Mouse (Mus musculus) kidney, adult 18-20 months (tissue): ENCODE results near the gene Rbm28.
"Not testable (repeated sequence)": the region's sequence is repeated elsewhere in the genome, so short reads cannot be mapped to it uniquely, and the experiment has no call there.

Experiments used
- DNase-seq: peaks from one replicate; pipeline ENCODE4 v3.0.0; 2021

Gene Rbm28

GRCm38 (mm10) chr6:29193961-29194750 lies 29.4 kb upstream of the Rbm28 start:
- DNase-seq, result no peak

DNA sequence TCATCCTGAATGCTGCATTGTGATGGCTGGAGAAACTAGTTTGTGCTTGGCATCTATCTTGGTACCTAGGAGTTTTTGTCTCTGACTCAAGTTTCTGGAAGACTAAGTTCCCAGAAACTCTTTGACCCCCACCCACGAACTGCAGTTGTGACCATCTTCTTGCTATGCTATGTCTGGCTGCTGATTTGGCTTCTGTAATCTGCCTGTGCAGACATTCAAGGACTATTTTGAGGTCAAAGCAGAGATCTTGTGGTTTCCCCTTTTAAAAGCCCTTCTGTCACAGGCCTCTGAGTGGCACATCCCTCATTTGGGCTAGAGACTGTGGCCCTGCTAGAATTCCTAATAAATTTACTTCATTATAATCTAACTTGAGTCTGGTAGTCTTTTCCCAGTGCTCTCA lies 23.1 kb upstream of the Rbm28 start:
- no peak for DNase-seq

DNA sequence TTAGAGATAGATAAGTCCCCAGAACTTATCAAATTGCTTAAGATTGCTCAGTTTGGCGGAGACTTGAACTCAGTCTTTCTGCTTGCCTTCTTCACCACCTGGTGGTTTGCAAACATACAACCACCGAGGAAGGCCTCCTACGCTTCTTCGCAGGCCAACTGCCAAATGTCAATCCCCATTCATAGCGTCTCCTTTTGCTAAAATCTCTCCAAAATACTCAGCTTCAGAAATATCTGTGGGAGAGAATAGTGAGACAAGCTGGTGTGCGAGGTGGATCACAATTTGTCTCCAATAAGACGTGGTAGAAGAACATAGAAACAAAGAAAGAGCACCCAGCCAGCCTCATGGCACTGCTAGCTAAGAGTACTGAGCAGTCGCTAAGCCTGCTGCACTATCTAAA lies 15.0 kb upstream of the Rbm28 start:
- no peak for DNase-seq

DNA sequence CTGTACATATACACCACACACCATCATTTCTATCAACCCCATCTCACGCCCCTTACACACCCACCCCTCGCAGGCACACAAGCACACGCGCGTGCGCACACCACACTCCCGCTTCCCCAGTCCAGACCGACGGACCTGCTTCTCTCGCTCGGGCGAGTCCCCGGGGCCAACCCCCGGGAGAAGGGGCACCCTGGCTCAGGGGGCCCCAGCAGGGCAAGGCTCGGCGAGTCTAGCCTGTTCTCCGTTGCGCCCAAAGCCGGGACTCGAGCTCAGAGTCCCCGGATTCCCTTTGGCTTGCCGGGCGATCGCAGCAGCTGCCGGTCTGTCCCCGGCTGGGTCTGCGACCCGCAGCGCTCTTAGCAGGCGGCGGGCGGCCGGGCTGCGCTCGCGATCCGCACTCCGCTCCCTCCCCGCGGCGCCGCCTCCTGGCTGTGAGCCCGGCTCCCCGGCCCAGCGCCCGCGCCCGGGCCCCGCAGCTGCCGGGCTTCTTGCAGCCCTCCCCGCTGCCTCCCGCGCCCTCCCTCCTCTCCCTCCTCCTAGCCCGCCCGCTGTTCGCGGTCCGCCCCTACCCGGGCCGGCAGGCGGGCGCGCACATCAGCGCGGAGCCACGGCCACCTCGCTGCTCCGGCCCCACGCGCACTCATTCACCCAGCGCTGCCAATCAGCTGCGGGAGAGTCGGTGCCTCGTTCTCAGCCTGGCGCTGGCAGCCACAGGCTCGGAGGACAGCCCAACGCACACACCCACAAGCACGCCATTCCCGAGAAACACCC lies 14.3 kb upstream of the Rbm28 start, which contains the start of gene Prrt4:
Gene Prrt4 (minus strand): TSS at position 697 of the 771 bp plus-strand sequence.
- peak; percentile 59 for DNase-seq

GRCm38 (mm10) chr6:29177901-29178879 lies 13.4 kb upstream of the Rbm28 start:
- no peak for DNase-seq

- no peak for DNase-seq
Measured at GRCm38 (mm10) chr6:29175113-29175512, 10.3 kb upstream of the Rbm28 start.

DNA sequence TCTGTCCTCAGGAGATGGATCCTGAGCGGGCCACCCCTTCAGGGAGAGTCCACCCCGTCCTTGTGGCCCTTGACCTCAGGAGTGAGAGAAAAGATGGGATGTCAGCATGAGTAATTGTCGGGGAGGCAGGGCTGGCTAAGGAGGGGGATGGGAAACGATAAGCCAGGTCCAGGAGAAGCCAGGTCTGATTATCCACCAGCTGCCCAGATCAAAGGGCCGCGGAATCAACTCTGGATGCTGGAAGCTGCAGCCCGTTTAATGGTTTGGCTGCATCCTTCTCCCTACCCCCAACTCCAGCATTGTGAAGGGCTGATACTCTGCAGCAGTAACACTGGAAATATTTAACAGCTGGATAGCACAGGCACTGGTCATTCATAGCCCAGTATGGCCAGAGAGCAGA lies 9.6 kb upstream of the Rbm28 start:
- no peak for DNase-seq

GRCm38 (mm10) chr6:29170952-29171388 lies 6.2 kb upstream of the Rbm28 start:
- peak; percentile 86 for DNase-seq

- DNase-seq, result peak; percentile 28
Measured at GRCm38 (mm10) chr6:29170063-29170921, 5.5 kb upstream of the Rbm28 start.

GRCm38 (mm10) chr6:29169675-29170062 lies 4.9 kb upstream of the Rbm28 start:
- no peak for DNase-seq

- DNase-seq, result no peak
Measured at GRCm38 (mm10) chr6:29168871-29169270, 4.1 kb upstream of the Rbm28 start.

DNA sequence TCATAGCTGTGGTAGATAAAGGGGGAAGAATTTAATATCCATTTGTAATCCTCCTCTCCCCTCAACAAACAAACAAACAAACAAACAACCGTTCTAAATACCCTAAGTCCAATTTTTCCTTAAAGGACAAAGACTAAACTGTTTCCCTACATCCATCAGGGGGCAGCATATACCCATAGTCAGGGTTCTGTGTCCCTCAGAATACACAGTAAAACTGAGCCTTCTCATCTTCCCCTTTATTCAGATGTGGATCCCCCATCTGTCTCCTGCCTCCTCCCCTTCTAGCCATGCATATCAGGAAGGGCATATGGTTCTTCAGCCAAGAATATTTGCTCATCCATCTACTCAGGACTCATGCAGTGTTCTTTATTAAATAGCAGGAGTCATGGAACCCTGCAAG lies 1.4 kb upstream of the Rbm28 start:
- DNase-seq, result peak; percentile 26

DNA sequence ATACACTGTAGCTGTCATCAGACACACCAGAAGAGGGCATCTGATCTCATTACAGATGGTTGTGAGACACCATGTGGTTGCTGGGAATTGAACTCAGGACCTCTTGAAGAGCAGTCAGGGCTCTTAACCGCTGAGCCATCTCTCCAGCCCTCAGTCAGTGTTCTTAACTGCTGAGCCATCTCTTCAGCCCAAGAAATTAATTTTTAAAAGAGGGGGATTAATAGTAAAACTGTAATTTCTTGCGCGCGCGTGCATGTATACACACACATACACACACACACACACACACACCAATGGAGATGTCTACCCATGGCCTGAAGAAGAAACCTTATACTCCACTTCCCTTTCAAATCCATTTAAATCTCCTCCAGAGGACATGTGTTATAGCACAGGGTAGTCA lies 3.5 kb downstream of the Rbm28 start:
- DNase-seq, result not testable (repeated sequence)

GRCm38 (mm10) chr6:29160786-29161185 lies 4.0 kb downstream of the Rbm28 start:
- DNase-seq, result no peak

GRCm38 (mm10) chr6:29156326-29156725 lies 8.5 kb downstream of the Rbm28 start:
- DNase-seq, result no peak

- DNase-seq, result no peak
Measured at GRCm38 (mm10) chr6:29150001-29150400, 14.8 kb downstream of the Rbm28 start.

DNA sequence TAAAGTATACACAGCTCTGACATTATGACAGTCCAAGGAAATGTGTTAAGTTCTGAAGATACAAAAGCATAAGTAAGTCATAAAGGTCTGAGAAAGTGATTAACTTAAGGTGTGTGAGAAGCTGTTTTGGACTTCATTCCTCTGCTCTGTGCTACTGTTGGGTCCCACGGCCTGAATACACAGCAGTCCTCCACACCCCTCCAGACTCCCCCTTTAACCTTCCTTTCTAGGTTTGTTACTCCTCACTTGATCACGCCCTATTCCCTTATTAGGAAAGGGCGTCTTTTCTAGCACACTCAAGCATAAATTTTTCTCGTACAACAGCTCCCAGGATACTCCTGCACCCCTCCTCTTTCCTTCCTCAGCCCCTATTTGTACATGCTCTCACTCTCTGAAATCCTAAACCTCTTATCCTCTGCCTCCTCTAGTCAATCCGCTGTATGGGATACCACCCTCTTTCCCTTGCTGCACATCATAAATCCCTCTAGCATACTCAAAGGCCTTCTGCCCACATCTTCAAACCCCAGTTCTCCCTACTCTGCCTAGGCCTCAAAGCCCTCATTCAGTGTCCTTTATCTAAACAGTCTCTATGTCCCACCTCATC lies 17.3 kb downstream of the Rbm28 start:
- DNase-seq, result no peak

GRCm38 (mm10) chr6:29146641-29147040 lies 18.2 kb downstream of the Rbm28 start:
- no peak for DNase-seq

DNA sequence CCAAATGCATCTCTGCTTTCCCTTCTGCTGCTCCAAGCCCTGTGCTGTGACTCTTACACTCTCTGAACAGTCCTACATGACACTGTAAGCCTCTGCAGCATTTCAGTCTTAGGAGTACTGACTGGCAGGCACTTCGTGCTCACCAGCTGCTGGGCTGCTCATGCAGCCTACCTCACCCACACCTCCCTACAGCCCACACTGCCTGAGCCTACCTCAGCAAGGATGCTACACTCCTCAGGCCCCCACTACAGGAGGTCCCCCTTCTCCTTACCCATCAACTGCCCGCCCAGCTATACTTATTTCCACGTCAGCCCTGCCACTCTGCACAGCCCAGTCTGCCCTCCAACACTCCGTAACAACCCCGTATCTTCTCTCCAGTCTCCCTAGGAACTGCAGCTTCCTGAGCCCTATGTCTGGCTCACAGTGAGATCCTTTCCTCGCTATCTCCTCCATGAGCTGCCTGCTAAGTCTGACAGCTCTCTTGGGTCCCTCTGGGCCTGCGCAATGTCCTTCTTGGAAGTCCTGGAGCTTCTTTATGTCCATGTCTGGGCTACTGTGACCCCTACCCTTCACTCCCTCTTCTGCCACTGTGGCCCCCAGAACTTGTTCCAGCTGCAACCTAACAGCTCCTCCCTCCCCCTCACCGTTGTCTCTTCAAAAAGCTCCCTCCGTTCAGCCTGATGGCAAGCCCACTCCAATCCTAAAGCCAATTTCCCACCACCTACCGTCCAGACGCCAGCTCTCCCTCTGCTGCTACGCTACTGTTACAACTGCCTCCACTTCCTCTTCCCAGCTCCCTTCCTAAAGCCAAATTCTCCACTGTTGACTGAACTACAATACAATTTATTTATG lies 19.1 kb downstream of the Rbm28 start:
- DNase-seq, result no peak

DNA sequence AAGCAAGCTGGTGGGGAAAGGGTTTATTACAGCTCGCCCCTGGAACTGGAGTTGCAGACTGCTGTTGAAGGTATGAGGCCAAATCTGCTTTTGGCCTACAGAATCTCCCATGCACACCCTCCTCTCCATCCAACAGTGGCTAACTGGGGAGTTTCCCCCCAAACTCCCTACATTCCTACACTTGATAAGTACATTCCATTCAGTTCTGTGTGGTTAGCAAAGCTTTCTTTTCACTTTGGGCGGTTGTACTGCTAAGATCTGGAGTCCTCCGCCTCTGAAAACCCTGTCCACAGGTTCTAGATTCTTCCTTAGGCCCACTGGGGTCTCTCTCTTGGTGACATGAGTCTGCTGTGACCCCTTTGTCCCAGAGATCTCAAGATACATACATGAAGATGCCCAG lies 19.8 kb downstream of the Rbm28 start:
- DNase-seq, result no peak
